Mouse (Mus musculus) heart, postnatal 10 days (tissue): ENCODE data around the gene Traf4. TPM values are rescaled to one million over a fixed set of nuclear protein-coding genes. Genes with fewer than 3 reads are reported as not detected.

Experiments used
- DNase-seq, 2 experiments: peaks; one replicate each; pipeline ENCODE4 v3.0.0; 2021
- intact Hi-C: fragments of 180-260 bp; cut with DNase I; formaldehyde crosslinking; loops from one replicate; pipeline ENCODE4 v1.15.1; 2025
- total RNA-seq, 2 experiments: library from RNA; stranded (reverse); gene quantifications; 2 replicates each; pipeline ENCODE4 v1.2.3; 2021

Gene Traf4
- total RNA-seq, 2 experiments from 2014 or later, result 17.5 to 21.0 TPM

DNA sequence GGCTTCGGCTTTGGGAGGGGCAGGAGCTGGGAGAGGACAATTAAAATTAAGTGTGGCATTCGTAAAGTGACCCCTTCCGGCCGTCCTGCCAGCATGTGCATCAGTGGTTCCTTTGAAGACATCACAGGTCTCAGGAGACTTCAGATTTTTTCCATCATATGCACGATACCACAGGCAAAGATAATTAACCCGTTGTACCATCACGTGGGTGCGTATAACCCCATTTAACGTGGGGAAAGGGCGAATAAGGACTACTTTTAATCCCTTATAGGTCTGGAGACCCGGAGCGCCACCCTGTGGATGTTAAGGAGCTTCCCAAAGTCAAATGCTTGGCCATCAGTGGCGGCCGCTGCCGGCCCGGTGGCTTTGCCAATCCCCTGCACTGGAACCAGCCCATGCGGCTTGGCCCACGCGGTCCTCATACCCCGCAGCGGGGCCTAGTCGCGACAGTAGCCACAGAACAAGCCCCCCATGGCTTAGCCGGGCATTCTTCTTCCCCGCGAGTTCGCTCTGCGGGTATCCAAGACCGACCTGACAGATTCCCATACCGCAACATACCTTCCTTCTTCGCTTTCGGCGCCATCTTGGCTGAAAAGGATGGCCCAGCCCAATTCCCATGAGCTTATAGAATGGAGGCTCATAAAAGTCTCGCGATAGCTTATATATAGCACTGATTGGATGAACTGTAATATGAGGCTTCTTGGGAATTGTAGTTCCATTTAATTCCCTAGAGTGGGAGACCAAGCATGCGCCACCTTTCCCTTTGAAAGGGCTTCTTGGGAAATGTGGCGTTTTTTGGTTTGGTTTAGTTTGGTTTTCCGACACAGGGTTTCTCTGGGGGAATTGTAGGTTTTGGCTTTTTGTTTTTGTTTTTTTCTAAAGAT lies 17.8 kb upstream of the Traf4 start, which contains the start of gene Rpl23a:
Gene Rpl23a, minus strand, starts transcription at position 624 of the 884 bp plus-strand sequence.
- intact Hi-C loops, result no loop called here
- peak; percentile 88 to 90 for DNase-seq

DNA sequence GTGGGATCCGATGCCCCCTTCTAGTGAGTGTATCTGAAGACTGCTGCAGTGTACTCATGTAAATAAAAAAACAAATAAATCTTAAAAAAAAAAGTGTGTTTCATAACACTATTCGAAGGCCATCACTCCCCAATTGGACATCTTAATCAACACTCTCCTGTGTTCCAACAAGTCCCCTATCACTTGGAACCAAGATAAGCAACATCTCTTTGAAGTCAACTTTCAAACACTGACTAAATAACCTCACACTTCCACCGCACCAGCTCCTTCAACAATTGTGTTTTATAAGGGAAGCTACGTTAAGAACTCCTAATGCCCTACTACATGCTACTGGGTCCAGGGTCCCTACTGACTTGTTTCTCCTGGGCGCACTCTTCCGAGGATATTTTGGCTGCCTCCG lies 17.1 kb upstream of the Traf4 start:
- no peak for DNase-seq
- intact Hi-C loops, result no loop called here

DNA sequence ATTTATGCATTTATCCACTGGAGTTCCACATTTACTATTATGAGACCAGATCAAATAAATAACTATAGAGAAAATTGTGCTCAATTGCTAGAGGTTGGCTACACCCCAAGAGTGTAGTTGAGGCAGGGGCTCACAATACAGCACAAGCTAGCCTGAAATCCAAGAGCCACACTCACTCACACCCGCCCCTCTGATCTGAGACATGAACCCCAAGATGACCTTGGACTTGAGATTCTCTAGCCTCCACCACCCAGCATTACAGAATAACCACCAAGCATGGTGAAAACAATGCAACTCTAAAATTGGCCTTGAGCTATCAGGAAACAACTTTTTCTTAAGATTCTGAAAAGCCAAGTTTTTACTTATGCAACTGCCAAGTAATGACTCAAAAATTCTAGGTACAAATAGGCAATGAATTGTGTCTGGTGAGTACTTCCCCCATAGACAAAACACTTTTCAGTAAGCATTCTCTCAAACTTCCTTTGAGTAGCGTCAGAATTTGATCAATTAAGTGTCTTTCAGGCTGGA lies 16.5 kb upstream of the Traf4 start:
- intact Hi-C loops, result no loop called here

DNA sequence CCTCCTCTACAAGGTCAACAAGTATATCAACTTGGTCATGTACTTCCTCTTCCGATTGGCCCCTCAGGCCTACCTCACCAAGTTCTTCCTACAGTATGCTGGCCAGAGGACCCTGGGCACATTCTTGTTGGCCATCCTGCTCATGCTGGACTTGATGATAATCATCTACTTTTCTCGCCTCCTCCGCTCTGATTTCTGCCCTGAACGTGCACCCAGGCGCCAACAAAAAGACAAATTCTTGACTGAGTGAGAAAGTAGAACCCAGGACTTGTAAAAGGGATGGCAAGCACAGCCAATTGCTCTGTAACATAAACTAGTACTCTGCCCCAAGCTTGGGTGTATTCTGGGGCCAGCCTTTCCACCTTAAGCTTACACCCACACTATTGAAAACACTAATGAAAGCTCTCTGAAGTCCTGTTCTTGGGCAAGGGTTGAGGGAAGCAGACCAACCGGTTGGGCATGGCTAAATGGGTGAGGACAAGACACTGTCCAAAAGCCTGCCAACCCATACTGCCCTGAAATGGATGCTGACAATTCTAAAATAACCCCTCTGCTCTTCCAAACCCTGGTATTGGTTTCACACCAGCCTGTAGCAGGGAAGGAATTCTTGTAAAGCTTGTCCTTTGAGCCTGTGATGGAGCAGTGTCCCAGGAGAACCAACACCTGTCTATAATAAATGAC lies 14.8 kb upstream of the Traf4 start:
- intact Hi-C loops, result no loop called here
- DNase-seq, result no peak

More for the DNA sequence above, 16.5 kb upstream of the Traf4 start:
- DNase-seq, result no peak

DNA sequence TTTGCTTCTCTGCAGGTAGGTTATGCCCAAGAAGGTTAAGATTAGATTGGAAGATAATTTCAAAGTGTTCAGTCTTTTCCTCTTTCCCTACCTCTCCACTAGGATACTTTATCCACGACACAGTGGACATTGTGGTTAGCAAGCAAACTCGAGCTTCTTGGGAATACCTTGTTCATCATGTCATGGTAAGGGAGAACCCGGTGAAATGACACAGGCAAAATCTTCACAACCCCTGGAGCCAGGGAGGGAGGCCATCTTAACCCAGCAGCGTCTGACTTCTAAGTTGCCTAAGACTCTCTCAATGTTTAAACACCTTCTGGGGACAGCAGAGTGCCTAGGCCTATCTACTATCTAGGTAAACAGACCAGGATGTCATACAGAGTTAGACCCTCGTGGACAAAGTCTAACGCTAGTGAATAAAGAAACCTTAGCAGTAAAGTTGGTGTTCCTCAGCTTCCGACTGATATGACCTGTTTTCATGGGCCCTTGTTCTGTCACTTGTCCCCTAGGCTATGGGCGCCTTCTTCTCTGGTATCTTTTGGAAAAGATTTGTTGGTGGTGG lies 14.1 kb upstream of the Traf4 start:
- intact Hi-C loops, result loop anchor here (2.0 to 5.0 kb wide), 3 partner anchors 161 to 352 kb away; partner anchors contain the start of gene Phf12
- no peak for DNase-seq

DNA sequence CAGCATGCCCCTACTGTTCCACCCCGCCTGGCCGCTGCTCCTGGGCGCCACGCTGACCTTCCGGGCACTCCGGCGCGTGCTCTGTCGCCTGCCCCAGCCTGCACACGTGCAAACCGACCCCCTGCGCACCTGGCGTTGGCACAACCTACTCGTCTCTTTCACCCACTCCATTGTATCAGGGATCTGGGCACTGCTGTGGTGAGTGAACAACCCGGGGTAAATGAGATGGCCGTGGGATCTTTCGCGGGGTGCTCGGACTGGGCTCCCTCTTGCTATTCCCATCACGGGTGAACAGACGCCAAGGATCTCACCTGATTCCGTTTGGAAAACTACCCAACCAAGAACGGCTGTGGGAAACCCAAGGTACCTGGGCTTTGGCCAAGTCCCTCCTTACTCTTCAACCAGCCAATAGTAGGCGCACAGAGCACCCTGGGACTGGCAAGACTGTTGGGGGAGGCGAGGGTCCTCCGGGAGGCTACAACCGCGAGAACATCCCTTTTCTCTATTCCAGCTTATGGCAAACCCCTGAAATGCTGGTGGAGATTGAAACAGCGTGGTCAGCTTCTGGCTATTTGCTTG lies 13.6 kb upstream of the Traf4 start:
- intact Hi-C loops, result loop anchor here (2.0 to 5.0 kb wide), 3 partner anchors 160 to 352 kb away; partner anchors contain the start of gene Phf12
- DNase-seq, result peak; percentile 76 to 79

DNA sequence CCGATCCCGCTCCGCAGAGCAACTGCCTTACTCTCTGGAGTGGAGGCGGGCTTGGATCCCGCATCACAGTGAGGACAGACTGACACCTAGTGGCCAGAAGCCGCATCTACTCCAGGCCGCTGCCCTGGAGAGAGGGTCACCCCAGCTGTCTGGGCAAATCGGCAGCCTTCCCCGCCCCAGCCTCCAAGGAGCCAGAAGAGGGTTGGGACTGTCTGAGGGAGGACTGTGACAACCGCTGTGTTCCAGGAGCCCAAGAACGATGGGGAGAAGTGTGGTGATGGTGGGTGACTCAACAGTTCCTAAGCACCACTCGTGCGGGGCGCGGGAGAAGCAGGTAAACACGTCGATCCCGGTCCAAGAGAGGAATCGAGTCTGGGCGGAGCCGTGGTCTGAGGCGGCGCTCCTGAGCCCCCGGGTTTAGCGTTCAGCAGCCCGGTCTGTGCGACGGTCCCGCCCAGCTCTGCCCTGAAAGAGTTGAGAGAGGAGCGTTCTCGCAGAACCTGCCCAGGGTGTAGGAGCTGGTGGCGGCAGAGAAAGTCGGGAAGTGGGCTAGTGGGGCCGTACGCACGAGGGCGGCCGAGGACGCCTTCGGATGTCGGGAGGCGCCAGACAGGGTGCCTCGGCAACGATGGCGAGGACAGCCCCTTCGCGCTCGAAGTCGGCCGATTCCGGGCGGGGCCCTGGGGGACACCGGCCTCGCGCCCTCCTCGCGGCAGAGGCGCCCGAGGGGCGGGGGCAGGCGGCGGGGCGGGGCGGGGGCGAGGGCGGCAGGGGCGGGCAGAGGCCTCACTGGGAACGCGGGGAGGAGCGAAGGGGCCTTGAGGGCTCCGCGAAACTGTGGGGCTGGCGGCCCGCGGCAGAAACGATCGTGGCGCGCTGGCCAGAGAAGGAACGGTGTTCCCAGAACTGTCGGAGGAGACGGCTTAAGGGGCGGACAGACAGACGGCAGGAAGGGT lies 12.8 kb upstream of the Traf4 start:
- intact Hi-C loops, result loop anchor here (1.0 to 5.0 kb wide), 5 partner anchors 19 to 351 kb away; partner anchors contain the start of gene Phf12
- peak; percentile 98 for DNase-seq

DNA sequence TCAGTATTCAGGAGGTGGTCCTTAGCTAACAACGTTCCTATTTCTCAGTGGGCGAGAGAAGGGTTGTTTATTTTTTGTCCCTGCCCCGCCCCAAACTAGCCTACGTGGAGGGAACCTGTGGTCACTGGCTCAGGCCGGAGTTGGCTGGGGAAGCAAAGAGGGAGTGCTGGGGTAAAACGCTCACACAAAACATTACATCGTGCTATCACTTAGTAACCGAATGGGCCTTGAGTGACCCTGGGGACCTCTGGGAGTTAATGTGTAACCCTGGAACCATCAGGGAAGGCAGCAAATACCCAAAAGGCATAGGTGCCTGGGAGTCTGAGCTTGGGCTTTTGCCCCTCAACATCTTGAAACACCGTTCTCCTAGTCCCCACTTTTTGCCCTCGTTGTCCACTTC lies 12.0 kb upstream of the Traf4 start:
- DNase-seq, result no peak
- intact Hi-C loops, result loop anchor here (1.0 to 5.0 kb wide), 4 partner anchors 18 to 350 kb away; partner anchors contain the start of gene Phf12

DNA sequence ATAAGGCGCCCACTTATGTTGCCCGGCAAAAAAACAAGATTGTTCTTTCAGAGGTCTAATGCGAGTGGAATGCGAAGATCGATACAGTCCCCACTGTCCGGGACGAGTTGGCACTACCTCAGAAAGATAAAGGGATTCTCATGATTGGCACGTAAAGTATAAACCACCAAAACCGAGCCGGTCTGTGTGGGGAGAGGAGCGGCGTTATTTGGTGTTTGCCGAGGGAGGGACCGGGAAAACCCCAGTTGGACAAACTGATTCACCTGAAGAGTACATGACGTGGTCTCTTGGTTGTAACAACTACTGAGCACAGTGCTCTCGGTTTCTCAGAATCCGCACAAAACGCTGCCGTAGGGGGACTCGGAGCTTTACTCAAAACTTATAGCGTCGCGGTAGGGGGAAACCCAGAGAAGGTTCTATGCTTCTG lies 11.5 kb upstream of the Traf4 start:
- intact Hi-C loops, result loop anchor here (1.0 to 5.0 kb wide), 4 partner anchors 18 to 350 kb away; partner anchors contain the start of gene Phf12
- DNase-seq, result peak in 1 of 2 experiments; percentile 43

DNA sequence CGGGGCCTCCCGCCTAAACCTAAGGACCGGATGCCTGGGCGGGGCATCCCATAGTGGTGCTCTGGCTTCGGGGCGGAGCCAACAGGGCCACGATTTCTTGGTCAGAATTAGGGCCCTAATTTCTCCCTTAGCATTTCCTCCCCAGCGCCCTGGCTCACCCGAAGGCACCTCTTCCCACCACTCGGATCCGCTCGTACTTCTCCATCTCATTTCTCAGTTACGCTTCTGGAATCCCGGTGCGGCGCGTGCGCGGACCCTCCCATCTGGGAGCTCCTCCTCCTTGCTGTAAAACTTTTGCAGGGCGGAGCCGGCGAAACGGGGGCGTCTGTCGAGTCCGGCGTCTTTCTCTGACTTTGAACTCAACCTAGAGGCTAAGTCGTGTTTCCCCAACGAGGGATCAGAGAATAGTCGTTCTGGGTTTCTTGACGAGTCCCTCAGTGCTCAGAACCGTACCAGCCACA lies 11.0 kb upstream of the Traf4 start, which contains the start of the genes Nek8 and Tlcd1:
Gene Nek8, minus strand, starts transcription at position 274 of the 461 bp plus-strand sequence.
Gene Tlcd1, plus strand, starts transcription at position 310 of the 461 bp plus-strand sequence.
- intact Hi-C loops, result loop anchor here (5.0 kb wide), 2 partner anchors 194 to 349 kb away; partner anchors contain the start of gene Phf12
- peak; percentile 93 to 95 for DNase-seq

DNA sequence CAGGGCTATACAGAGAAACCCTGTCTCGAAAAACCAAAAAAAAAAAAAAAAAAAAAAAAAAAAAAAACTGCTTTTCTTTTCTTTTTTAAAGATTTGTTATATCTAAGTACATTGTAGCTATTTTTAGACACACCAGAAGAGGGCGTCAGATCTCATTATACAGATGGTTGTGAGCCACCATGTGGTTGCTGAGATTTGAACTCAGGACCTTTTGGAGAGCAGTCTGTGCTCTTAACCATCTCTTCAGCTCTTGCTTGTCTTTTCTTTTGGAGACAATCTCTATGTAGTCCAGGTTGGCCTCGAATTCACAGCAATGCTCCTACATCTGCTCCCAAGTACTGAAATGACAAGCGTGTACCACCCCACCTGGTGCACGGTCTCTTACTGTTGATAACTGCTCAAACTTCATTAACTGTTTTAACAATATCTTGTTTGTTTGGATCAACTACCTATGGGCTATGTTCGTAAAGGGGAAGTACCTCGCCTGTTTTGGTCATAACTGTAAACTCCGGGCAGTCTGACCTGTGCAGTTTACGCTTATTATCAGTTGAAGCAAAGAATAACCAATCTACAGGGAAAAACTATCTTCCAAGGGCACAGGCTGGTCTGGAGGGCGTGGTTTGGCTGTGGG lies 10.5 kb upstream of the Traf4 start:
- intact Hi-C loops, result loop anchor here (5.0 kb wide), 2 partner anchors 194 to 349 kb away; partner anchors contain the start of gene Phf12
- DNase-seq, result no peak

DNA sequence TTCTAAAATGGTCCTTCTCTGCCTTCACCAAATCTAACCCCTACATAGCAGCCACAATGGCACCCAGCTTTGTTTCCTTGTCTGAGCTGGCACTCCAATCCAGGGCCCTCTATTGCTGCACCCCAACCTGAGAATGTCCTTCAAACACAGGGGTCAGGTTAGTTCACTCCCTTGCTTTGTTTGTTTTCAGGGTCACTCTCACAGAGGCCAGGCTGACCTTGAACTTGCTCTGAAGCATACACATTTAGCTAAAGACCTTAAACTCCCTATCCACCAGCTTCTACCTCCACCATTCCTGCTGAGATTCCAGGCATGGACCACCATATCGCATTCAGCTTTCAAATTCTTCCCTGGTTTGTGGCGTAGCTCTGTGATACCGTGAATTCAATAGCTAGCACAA lies 9.1 kb upstream of the Traf4 start:
- intact Hi-C loops, result no loop called here
- DNase-seq, result no peak

DNA sequence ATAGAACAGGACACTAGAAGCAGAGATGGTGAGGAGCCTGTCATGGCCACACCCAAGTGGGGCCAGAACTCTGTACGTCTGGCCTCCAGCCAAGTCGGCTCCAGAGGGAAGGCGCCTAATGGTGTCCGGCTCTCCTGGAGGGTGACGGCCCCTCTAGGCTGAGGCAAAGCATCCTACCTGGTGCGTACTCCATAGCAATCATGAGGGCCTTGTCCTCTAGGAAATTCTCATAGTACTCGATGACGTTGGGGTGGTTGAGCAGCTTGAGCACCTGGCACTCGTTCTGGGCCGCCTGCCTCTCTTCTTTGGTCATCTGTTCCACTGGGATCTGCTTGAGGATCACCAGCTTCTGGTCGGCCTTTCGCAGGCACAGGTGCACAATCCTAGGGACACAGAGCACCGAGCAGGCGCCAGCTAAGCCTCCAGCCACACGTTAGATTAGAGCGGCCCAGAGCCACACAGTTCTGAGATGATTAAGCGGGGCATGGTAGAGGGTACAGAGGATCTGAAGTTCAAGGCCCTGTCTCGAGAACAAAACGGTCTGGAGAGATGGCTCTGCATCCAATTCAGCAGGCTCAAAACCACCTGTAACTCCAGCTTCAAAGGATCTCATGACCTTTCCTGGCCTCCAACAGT lies 7.5 kb upstream of the Traf4 start:
- intact Hi-C loops, result no loop called here

DNA sequence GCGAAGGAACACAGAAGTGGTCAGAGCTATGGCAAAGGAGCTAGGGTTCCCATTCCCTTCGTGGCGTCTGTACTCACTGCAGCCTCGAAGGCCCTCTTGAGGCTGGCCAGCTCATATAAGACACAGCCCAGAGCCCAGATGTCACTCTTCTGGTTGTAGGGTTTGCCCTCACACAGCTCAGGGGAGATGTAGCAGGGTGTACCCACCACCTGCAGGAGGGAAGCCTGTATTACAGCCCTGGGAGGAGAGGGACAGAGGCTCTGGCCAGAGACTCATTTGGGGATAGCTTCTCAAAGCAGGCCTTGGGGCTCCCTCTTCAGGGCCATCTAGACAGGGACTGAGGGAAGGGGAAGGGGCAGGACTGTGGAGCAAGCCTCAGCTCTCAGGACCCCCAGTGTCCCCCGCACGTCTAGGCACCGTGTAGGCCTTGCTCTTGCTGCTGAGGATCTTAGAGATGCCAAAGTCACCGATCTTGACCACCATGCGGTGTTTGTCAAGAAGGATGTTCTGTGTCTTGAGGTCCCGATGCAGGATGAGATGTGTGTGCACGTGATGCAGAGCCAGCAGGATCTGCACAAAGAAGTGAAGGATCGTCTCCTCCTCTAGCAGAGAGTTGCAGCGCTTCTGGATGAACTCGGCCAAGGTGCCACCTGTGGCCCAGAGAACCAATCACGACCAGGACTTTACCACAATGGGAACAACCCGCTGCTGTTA lies 6.8 kb upstream of the Traf4 start:
- no peak for DNase-seq
- intact Hi-C loops, result no loop called here

More for the DNA sequence above, 7.5 kb upstream of the Traf4 start:
- no peak for DNase-seq

DNA sequence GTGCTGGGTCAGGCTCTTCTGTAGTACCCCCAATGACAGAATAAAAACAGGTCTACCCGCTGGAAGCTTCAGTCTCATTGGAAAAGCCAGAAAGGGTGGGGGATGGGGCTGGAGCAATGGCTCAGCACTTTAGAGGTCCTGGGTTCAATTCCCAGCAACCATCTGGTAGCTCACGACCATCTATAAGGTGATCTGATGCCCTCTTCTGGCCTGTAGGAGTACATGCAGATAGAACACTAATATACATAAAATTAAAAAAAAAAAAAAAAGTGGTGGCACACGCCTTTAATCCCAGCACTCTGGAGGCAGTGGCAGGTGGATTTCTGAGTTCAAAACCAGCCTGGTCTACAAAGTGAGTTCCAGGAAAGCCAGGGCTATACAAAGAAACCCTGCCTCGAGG lies 5.9 kb upstream of the Traf4 start:
- intact Hi-C loops, result no loop called here
- no peak for DNase-seq

DNA sequence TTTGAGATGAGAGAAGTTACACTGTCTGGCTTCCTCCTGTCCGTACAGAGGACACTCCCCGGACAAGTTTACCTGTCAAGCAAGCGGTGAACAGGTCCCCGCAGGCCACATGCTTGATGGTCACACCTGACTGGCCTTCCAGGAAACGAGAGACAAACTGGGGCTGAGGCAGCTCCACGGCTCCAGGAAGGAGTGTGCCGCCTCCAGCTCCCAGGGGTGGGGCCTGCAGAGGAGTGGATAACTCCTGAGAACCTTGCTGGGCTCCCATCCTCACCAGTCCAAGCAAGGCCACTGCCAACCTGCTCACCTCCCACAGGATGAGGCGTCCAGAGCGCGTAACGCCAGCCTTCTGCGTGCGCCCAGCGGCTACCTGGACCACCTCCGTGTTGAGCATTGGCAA lies 4.9 kb upstream of the Traf4 start:
- intact Hi-C loops, result no loop called here
- DNase-seq, result no peak
